Mouse (Mus musculus) limb, embryonic 12.5 days (tissue): ENCODE results near the gene Tcf19. TPM values are rescaled to one million over a fixed set of nuclear protein-coding genes. Genes with fewer than 3 reads are reported as not detected.
"Not testable (repeated sequence)": the region's sequence is repeated elsewhere in the genome, so short reads cannot be mapped to it uniquely, and the experiment has no call there.

Source experiments
- ATAC-seq: fragments of 200-750 bp; cut with Nextera tagmentation; 2 replicates; pipeline ENCODE4 v1.8.0; 2017; ENCODE audit warnings: low read depth, moderate TSS enrichment; ENCODE audit not compliant: insufficient number of reproducible peaks, insufficient read depth, low FRiP score, low TSS enrichment
- H3K27ac ChIP-seq: fragments of 300-500 bp; sonication (generic); 2 replicates; pipeline ENCODE4 v1.5.1; 2016; ENCODE audit warnings: mild to moderate bottlenecking, moderate library complexity
- H3K27me3 ChIP-seq: fragments of 300-500 bp; sonication (generic); 2 replicates; pipeline ENCODE4 v1.6.1; 2016; ENCODE audit warnings: mild to moderate bottlenecking, moderate library complexity
- H3K36me3 ChIP-seq: fragments of 300-500 bp; sonication (generic); 2 replicates; pipeline ENCODE4 v1.6.1; 2016; ENCODE audit warnings: mild to moderate bottlenecking, moderate library complexity
- H3K4me1 ChIP-seq: fragments of 300-500 bp; sonication (generic); replicated peaks from 2 replicates; pipeline ENCODE4 v1.6.1; 2016
- H3K4me2 ChIP-seq: fragments of 300-500 bp; sonication (generic); 2 replicates; pipeline ENCODE4 v1.6.1; 2016; ENCODE audit warnings: mild to moderate bottlenecking, moderate library complexity
- H3K4me3 ChIP-seq: fragments of 300-500 bp; sonication (generic); replicated peaks from 2 replicates; pipeline ENCODE4 v1.5.1; 2016; ENCODE audit warnings: mild to moderate bottlenecking
- H3K9ac ChIP-seq: fragments of 300-500 bp; sonication (generic); replicated peaks from 2 replicates; pipeline ENCODE4 v1.6.1; 2016; ENCODE audit warnings: mild to moderate bottlenecking, moderate library complexity
- H3K9me3 ChIP-seq: fragments of 300-500 bp; sonication (generic); 2 replicates; pipeline ENCODE4 v1.6.1; 2016; ENCODE audit warnings: mild to moderate bottlenecking, moderate library complexity
- WGBS: fragments of 180-500 bp; shearing (Covaris S2); methylation state at CpG from one replicate; pipeline ENCODE4 v1.1.7; 2016; 5-methylcytosine and 5-hydroxymethylcytosine counted together
- polyA plus RNA-seq: library from polyadenylated mRNA; unstranded; fragments of >200 nt; fragmentation: Nextera tagmentation; extraction: Ambion mirVana; gene quantifications from 2 replicates; pipeline ENCODE4 v1.2.1, GENCODE M21; 2016

Tcf19 gene
- polyA plus RNA-seq, 1 experiment from 2014 or later = 62.3 TPM

- H3K36me3 ChIP-seq = no peaks in the 10 kb centered on the region
- 1% methylated on average over 80 of the region's 80 CpGs for WGBS
Measured at GRCm38 (mm10) chr17:35469842-35470751, 46.5 kb downstream of the Tcf19 start, which contains the start of gene H2-Q10. Gene H2-Q10 (plus strand): TSS chr17:35470089.

DNA sequence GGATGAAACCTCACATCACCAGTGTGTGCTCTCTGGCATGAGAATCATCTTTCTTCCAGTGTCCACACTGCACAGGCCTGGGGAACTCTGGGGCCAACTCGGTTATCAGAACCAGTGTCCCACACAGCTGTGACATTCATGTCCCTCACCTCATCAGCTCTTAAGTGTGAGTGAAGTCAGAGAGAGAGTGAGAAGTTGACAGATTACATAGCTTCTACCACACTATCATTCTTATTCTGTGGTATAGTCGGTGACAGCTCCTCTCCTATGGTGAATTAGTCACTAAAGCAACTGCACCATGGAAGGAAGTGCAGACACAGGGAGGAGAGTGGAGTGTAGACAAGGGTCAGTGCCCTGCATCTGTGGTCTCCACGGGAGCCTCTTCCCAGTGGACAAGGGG lies 47.7 kb downstream of the Tcf19 start:
- WGBS = 58% methylated on average over 3 of the region's 3 CpGs
- H3K9me3 ChIP-seq, H3K9ac ChIP-seq, H3K36me3 ChIP-seq, H3K27ac ChIP-seq, ATAC-seq, H3K4me2 ChIP-seq, H3K4me3 ChIP-seq: not testable (repeated sequence)
- Histone ChIP-seq H3K27me3 (peaks cover 50% of the 10 kb centered on the region), H3K4me1 (peaks cover 11% of the 10 kb centered on the region)

More at GRCm38 (mm10) chr17:35469842-35470751, 46.5 kb downstream of the Tcf19 start, which contains the start of gene H2-Q10:
- no peak for ATAC-seq
- no peaks in the 10 kb centered on the region for H3K9me3 ChIP-seq
- H3K27me3 ChIP-seq = peaks cover 59% of the 10 kb centered on the region
- no peak within 1 kb of the TSS for H3K27ac ChIP-seq
- H3K4me2 ChIP-seq = peak within 1 kb of the TSS; percentile 91
- H3K9ac ChIP-seq = peak within 1 kb of the TSS; percentile 47; the same call in 1 of the 2 replicates
- peak within 1 kb of the TSS; percentile 52 for H3K4me3 ChIP-seq
- H3K4me1 ChIP-seq = peaks cover 11% of the 10 kb centered on the region

- H3K36me3 ChIP-seq, H3K4me3 ChIP-seq, H3K9me3 ChIP-seq, H3K9ac ChIP-seq, ATAC-seq, H3K27ac ChIP-seq, H3K4me1 ChIP-seq, H3K4me2 ChIP-seq: not testable (repeated sequence)
- 9% methylated on average over 8 of the region's 8 CpGs for WGBS
- H3K27me3 ChIP-seq = peaks cover 24% of the 10 kb centered on the region
Measured at GRCm38 (mm10) chr17:35465651-35466050, 51.0 kb downstream of the Tcf19 start.

Other genes starting within 250 kb of the Tcf19 start
- gene H2-Q1, start 196.4 kb downstream of the Tcf19 start, polyA plus RNA-seq = 0.13 TPM in 1 of 2 replicates, not detected in the other
- gene H2-Q2, start 174.6 kb downstream of the Tcf19 start, polyA plus RNA-seq = 0.45 and 0.88 TPM in 2 replicates
- 5.0 and 6.0 TPM in 2 replicates for gene H2-Q4, start 137.2 kb downstream of the Tcf19 start, polyA plus RNA-seq
- 2.0 TPM in 2 replicates for gene H2-Q6, start 92.0 kb downstream of the Tcf19 start, polyA plus RNA-seq
- 17.3 and 19.3 TPM in 2 replicates for gene H2-Q7, start 77.7 kb downstream of the Tcf19 start, polyA plus RNA-seq
- gene H2-Q10, start 46.7 kb downstream of the Tcf19 start, polyA plus RNA-seq = 0.41 and 0.42 TPM in 2 replicates
- gene Pou5f1, start 10.8 kb downstream of the Tcf19 start, polyA plus RNA-seq = 0.56 TPM in 1 of 2 replicates, not detected in the other
- 26.1 and 26.3 TPM in 2 replicates for gene Cchcr1, start 276 bp upstream of the Tcf19 start, polyA plus RNA-seq
- gene Psors1c2, start 16.4 kb upstream of the Tcf19 start, polyA plus RNA-seq = 0.96 and 1.3 TPM in 2 replicates
- not detected in 2 replicates for gene Cdsn, start 35.3 kb upstream of the Tcf19 start, polyA plus RNA-seq
- gene 2300002M23Rik, start 50.6 kb upstream of the Tcf19 start, polyA plus RNA-seq = 0.17 TPM in 1 of 2 replicates, not detected in the other
- not detected in 2 replicates for gene Sfta2, start 84.7 kb upstream of the Tcf19 start, polyA plus RNA-seq
- gene Gm9573, start 109.8 kb upstream of the Tcf19 start, polyA plus RNA-seq = not detected in 2 replicates
- gene Mucl3, start 126.9 kb upstream of the Tcf19 start, polyA plus RNA-seq = 0.08 and 0.10 TPM in 2 replicates
- gene Vars2, start 150.8 kb upstream of the Tcf19 start, polyA plus RNA-seq = 20.0 and 23.4 TPM in 2 replicates
- 53.6 and 58.2 TPM in 2 replicates for gene Gtf2h4, start 156.9 kb upstream of the Tcf19 start, polyA plus RNA-seq
- gene Ddr1, start 187.8 kb upstream of the Tcf19 start, polyA plus RNA-seq = 38.4 and 40.6 TPM in 2 replicates